Mouse (Mus musculus) erythroblast, embryonic 14.5 days (primary cell): Measurements from ENCODE around the gene Fam20b. TPM values are rescaled to one million over a fixed set of nuclear protein-coding genes. Genes with fewer than 3 reads are reported as not detected.

ENCODE experiments used
- H3K27me3 ChIP-seq: 2 replicates; pipeline ENCODE4 v1.6.1; 2012; ENCODE audit warnings: inconsistent platforms; ENCODE audit not compliant: control insufficient read depth
- H3K36me3 ChIP-seq: 2 replicates; pipeline ENCODE4 v1.6.1; 2012; ENCODE audit warnings: mild to moderate bottlenecking, inconsistent platforms; ENCODE audit not compliant: control insufficient read depth
- H3K4me1 ChIP-seq: 2 replicates; pipeline ENCODE4 v1.6.1; 2012; ENCODE audit warnings: inconsistent platforms; ENCODE audit not compliant: control insufficient read depth
- H3K4me3 ChIP-seq: replicated peaks from 2 replicates; pipeline ENCODE3; 2012; ENCODE audit warnings: moderate library complexity, mild to moderate bottlenecking, inconsistent platforms
- H3K9me3 ChIP-seq: 2 replicates; pipeline ENCODE4 v1.6.1; 2012; ENCODE audit warnings: low read length, inconsistent platforms, mixed read lengths; ENCODE audit not compliant: control insufficient read depth
- GATA1 ChIP-seq: IDR thresholded peaks from 2 replicates; pipeline ENCODE4 v1.6.1; 2012; ENCODE audit warnings: low read length, inconsistent platforms, mixed read lengths
- TAL1 ChIP-seq: IDR thresholded peaks from 3 replicates; pipeline ENCODE4 v1.6.1; 2012; ENCODE audit warnings: low read length, inconsistent platforms, mixed read lengths
- polyA plus RNA-seq: library from polyadenylated mRNA; stranded (reverse); fragments of >175 nt; gene quantifications from 2 replicates; pipeline ENCODE4 v1.2.3, GENCODE M21; 2012

Fam20b gene
- polyA plus RNA-seq, 1 experiment: 0.60 TPM

DNA sequence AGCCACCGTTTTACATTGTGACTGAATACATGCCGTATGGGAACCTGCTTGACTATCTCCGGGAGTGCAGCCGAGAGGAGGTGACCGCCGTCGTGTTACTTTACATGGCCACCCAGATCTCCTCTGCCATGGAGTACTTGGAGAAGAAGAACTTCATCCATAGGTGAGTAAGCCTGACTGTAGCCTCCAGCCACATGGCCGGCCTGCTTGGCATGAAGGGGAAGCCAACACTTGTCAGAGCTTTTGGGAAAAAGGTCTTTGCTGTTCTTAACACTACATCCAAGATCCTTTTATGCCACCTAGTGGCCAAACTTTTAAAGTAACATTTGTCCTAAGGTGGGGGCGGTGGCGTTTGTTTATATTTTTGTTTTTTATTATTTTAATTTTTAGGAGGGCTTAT is 85.8 kb downstream of the Fam20b start:
- no peak overlapping the region for H3K4me3 ChIP-seq
- no peaks in the 10 kb centered on the region for H3K27me3 ChIP-seq
- TF ChIP-seq GATA1 (no peak), TAL1 (no peak)
- H3K36me3 ChIP-seq: peaks cover 55% of the 10 kb centered on the region
- no peaks in the 10 kb centered on the region for H3K4me1 ChIP-seq
- no peaks in the 10 kb centered on the region for H3K9me3 ChIP-seq

GRCm38 (mm10) chr1:156630965-156631364 is 87.9 kb downstream of the Fam20b start:
- H3K36me3 ChIP-seq: peaks cover 49% of the 10 kb centered on the region
- no peak overlapping the region for H3K4me3 ChIP-seq
- H3K27me3 ChIP-seq: no peaks in the 10 kb centered on the region
- no peaks in the 10 kb centered on the region for H3K4me1 ChIP-seq
- no peaks in the 10 kb centered on the region for H3K9me3 ChIP-seq
- TF ChIP-seq GATA1 (no peak), TAL1 (no peak)

GRCm38 (mm10) chr1:156629984-156630383 is 88.9 kb downstream of the Fam20b start:
- TF ChIP-seq TAL1: no peak
- Histone ChIP-seq H3K36me3 (peaks cover 50% of the 10 kb centered on the region), H3K4me1 (peaks cover 2% of the 10 kb centered on the region; the same call in 1 of the 2 replicates), H3K4me3 (no peak overlapping the region), H3K27me3 (no peaks in the 10 kb centered on the region), H3K9me3 (no peaks in the 10 kb centered on the region)

Other genes with a start within 250 kb of the Fam20b start
- gene Soat1, start 244.8 kb downstream of the Fam20b start, polyA plus RNA-seq: 0.01 and 0.04 TPM in 2 replicates
- 0.09 and 0.19 TPM in 2 replicates for gene Gm10031, start 195.1 kb downstream of the Fam20b start, polyA plus RNA-seq
- gene Abl2, start 160.3 kb downstream of the Fam20b start, polyA plus RNA-seq: 0.16 and 0.21 TPM in 2 replicates
- 0.05 TPM in 1 of 2 replicates, not detected in the other for gene Tor3a, start 44.7 kb downstream of the Fam20b start, polyA plus RNA-seq
- not detected in 2 replicates for gene Angptl1, start 119.5 kb upstream of the Fam20b start, polyA plus RNA-seq
- 0.32 and 0.80 TPM in 2 replicates for gene Ralgps2, start 220.5 kb upstream of the Fam20b start, polyA plus RNA-seq